Mouse (Mus musculus) neural tube, embryonic 15.5 days (tissue): ENCODE results near the gene Gm6525. TPM values are rescaled to one million over a fixed set of nuclear protein-coding genes. Genes with fewer than 3 reads are reported as not detected.

Source experiments
- ATAC-seq: fragments of 200-750 bp; cut with Nextera tagmentation; 2 replicates; pipeline ENCODE4 v1.8.0; 2017; ENCODE audit warnings: mild to moderate bottlenecking, moderate TSS enrichment, moderate library complexity; ENCODE audit not compliant: low FRiP score
- H3K27ac ChIP-seq: fragments of 300-500 bp; sonication (generic); replicated peaks from 2 replicates; pipeline ENCODE4 v1.5.1; 2015; ENCODE audit warnings: mild to moderate bottlenecking, inconsistent platforms
- H3K27me3 ChIP-seq: fragments of 300-500 bp; sonication (generic); replicated peaks from 2 replicates; pipeline ENCODE4 v1.6.1; 2015; ENCODE audit warnings: inconsistent platforms
- H3K36me3 ChIP-seq: fragments of 300-500 bp; sonication (generic); 2 replicates; pipeline ENCODE4 v1.6.1; 2015; ENCODE audit warnings: inconsistent platforms
- H3K4me1 ChIP-seq: fragments of 300-500 bp; sonication (generic); 2 replicates; pipeline ENCODE4 v1.6.1; 2015; ENCODE audit warnings: inconsistent platforms
- H3K4me2 ChIP-seq: fragments of 300-500 bp; sonication (generic); 2 replicates; pipeline ENCODE4 v1.6.1; 2015; ENCODE audit warnings: inconsistent platforms, mild to moderate bottlenecking, moderate library complexity
- H3K4me3 ChIP-seq: fragments of 300-500 bp; sonication (generic); replicated peaks from 2 replicates; pipeline ENCODE4 v1.5.1; 2015; ENCODE audit warnings: mild to moderate bottlenecking, inconsistent platforms
- H3K9ac ChIP-seq: fragments of 300-500 bp; sonication (generic); replicated peaks from 2 replicates; pipeline ENCODE4 v1.6.1; 2015; ENCODE audit warnings: mild to moderate bottlenecking, inconsistent platforms
- H3K9me3 ChIP-seq: fragments of 300-500 bp; sonication (generic); replicated peaks from 2 replicates; pipeline ENCODE4 v1.6.1; 2016; ENCODE audit warnings: inconsistent platforms
- WGBS: fragments of 180-500 bp; shearing (Covaris S2); methylation state at CpG from one replicate; pipeline ENCODE4 v1.1.7; 2015; ENCODE audit warnings: mixed read lengths; 5-methylcytosine and 5-hydroxymethylcytosine counted together
- polyA plus RNA-seq: library from polyadenylated mRNA; unstranded; fragments of >200 nt; fragmentation: Nextera tagmentation; extraction: Ambion mirVana; gene quantifications from 2 replicates; pipeline ENCODE4 v1.2.1, GENCODE M21; 2015

Gene Gm6525
- polyA plus RNA-seq, 1 experiment from 2014 or later: 2.4 TPM

DNA sequence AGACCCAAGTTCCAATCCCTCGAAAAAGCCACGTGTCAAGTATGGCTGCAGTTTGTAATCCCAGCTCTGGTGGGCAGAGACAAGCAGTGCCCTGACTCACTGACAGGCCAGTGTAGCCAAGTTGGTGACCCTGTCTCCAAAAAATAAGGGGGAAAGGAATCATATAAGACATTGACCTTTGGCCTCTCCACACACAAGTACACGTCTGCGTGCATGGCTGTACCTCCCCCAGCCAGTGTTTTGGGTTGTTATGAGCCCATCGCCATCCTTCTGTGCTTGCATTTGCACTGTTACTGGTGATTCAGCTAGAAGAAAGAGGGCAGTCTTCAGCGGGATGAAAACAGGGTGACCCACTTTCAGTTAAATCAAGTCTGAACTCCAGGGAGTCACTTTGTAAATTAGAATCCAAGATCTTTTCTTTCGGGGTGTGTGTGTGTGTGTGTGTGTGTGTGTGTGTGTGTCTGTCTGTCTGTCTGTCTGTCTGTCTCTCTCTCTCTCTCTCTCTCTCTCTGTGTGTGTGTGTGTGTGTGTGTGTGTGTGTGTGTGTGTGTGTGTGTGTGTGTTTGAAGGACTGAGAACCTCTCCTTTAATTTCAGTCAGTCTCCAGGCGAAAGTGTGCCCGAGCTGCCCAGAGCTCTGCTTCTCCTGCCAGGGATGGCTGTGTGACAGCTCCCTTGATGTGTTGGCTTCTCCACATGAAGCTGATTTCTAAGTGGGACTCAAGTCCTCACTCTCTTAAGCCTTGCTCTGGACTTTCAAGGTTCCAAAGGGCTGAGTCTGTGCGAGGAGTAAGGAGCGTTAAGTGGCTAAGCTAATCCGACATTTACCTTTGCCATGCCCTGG, 43.4 kb downstream of the Gm6525 start:
- Histone ChIP-seq H3K27me3 (no peaks in the 10 kb centered on the region), H3K4me3 (peak overlapping the region; percentile 67), H3K9me3 (no peaks in the 10 kb centered on the region), H3K27ac (peak overlapping the region; percentile 49), H3K36me3 (no peaks in the 10 kb centered on the region), H3K4me1 (peaks cover 70% of the 10 kb centered on the region), H3K4me2 (peak overlapping the region; percentile 70), H3K9ac (no peak overlapping the region)
- ATAC-seq: no peak
- WGBS: 37% methylated on average over 12 of the region's 12 CpGs

GRCm38 (mm10) chr3:84217961-84218351, 44.1 kb downstream of the Gm6525 start:
- Histone ChIP-seq H3K9me3 (no peaks in the 10 kb centered on the region), H3K27me3 (no peaks in the 10 kb centered on the region), H3K4me2 (peak overlapping the region; percentile 70), H3K4me3 (peak overlapping the region; percentile 67), H3K4me1 (peaks cover 64% of the 10 kb centered on the region), H3K27ac (peak overlapping the region; percentile 28; the same call in 1 of the 2 replicates), H3K9ac (no peak overlapping the region), H3K36me3 (no peaks in the 10 kb centered on the region)
- no peak for ATAC-seq
- WGBS: 23% methylated on average over 4 of the region's 4 CpGs

DNA sequence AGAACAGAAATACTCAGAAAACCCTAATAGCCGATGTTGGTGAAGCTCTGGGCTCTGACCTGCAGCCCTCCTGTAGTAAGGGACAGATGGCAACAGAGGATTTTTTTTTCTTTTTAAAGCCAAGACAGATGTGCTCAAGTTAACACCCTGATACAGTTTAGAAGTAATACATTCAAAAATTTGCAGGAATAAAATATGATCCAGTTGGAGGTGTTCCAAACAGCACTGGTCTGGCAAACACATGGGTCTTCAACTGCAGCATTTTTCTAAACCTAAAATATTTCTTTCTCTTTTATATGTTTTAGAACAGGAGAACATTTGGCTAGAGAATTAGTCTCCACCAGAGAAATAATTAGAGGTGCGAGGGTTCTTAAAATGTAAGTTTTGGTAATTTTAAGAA, 44.6 kb downstream of the Gm6525 start:
- Histone ChIP-seq H3K4me2 (peak overlapping the region; percentile 70), H3K4me1 (peaks cover 60% of the 10 kb centered on the region), H3K27me3 (no peaks in the 10 kb centered on the region), H3K9me3 (no peaks in the 10 kb centered on the region), H3K27ac (no peak overlapping the region), H3K36me3 (no peaks in the 10 kb centered on the region), H3K9ac (no peak overlapping the region), H3K4me3 (peak overlapping the region; percentile 67)
- 56% methylated on average over 2 of the region's 2 CpGs for WGBS
- ATAC-seq: no peak

- Histone ChIP-seq H3K27me3 (no peaks in the 10 kb centered on the region), H3K27ac (peak overlapping the region; percentile 95), H3K4me2 (peak overlapping the region; percentile 70), H3K36me3 (no peaks in the 10 kb centered on the region), H3K9me3 (no peaks in the 10 kb centered on the region), H3K9ac (peak overlapping the region; percentile 78), H3K4me3 (peak overlapping the region; percentile 67), H3K4me1 (peaks cover 57% of the 10 kb centered on the region)
- no peak for ATAC-seq
- 7% methylated on average over 2 of the region's 2 CpGs for WGBS
Measured at GRCm38 (mm10) chr3:84219166-84219710, 45.3 kb downstream of the Gm6525 start.

GRCm38 (mm10) chr3:84219720-84220273, 45.9 kb downstream of the Gm6525 start:
- WGBS: 1% methylated on average over 9 of the region's 9 CpGs

DNA sequence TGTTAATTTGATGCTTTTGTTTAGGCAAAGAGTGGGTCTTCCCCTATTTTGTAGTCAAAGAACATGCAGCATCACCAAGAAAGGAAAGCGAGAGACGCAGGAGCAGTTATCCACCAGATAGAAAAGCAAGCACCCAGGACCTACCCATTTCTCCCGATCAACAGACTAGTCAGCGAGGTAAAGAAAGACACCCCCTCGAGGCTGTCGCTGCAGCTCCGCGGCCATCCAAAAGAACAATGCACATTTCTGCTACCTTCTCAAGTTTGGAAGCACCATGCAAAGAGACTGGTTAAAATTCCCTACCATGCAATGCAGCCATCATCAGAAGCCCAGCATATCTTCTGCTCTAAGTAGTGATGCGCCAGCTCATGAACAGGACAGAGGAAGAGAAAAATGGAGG, 46.4 kb downstream of the Gm6525 start:
- H3K9ac ChIP-seq: peak overlapping the region; percentile 78
- no peaks in the 10 kb centered on the region for H3K9me3 ChIP-seq
- H3K27me3 ChIP-seq: no peaks in the 10 kb centered on the region
- peak; percentile 50 for ATAC-seq
- H3K27ac ChIP-seq: peak overlapping the region; percentile 95
- H3K4me1 ChIP-seq: peaks cover 46% of the 10 kb centered on the region
- H3K36me3 ChIP-seq: no peaks in the 10 kb centered on the region
- 1% methylated on average over 9 of the region's 9 CpGs for WGBS
- peak overlapping the region; percentile 70 for H3K4me2 ChIP-seq
- H3K4me3 ChIP-seq: peak overlapping the region; percentile 67

More at GRCm38 (mm10) chr3:84219720-84220273, 45.9 kb downstream of the Gm6525 start:
- H3K27ac ChIP-seq: peak overlapping the region; percentile 95
- no peaks in the 10 kb centered on the region for H3K27me3 ChIP-seq
- no peaks in the 10 kb centered on the region for H3K36me3 ChIP-seq
- H3K4me1 ChIP-seq: peaks cover 51% of the 10 kb centered on the region
- H3K9ac ChIP-seq: peak overlapping the region; percentile 78
- H3K4me3 ChIP-seq: peak overlapping the region; percentile 67
- peak overlapping the region; percentile 70 for H3K4me2 ChIP-seq
- H3K9me3 ChIP-seq: no peaks in the 10 kb centered on the region
- ATAC-seq: no peak

- Histone ChIP-seq H3K4me3 (peak overlapping the region; percentile 67), H3K9me3 (no peaks in the 10 kb centered on the region), H3K27ac (peak overlapping the region; percentile 95), H3K27me3 (no peaks in the 10 kb centered on the region), H3K36me3 (no peaks in the 10 kb centered on the region), H3K4me1 (peaks cover 42% of the 10 kb centered on the region), H3K4me2 (peak overlapping the region; percentile 70), H3K9ac (peak overlapping the region; percentile 78)
- under 1% methylated on average over 11 of the region's 11 CpGs for WGBS
- ATAC-seq: peak; percentile 89
Measured at GRCm38 (mm10) chr3:84220748-84221147, 46.8 kb downstream of the Gm6525 start.

Other genes starting within 250 kb of the Gm6525 start
- gene Tmem131l, start 133.9 kb upstream of the Gm6525 start, polyA plus RNA-seq: 43.0 and 71.5 TPM in 2 replicates
- 1.4 and 4.5 TPM in 2 replicates for gene Mnd1, start 18.3 kb upstream of the Gm6525 start, polyA plus RNA-seq
- gene Trim2, start 132.8 kb downstream of the Gm6525 start, polyA plus RNA-seq: 108 and 137 TPM in 2 replicates